Mouse (Mus musculus) testis, adult 10 weeks (tissue): ENCODE measurements around the gene Tagln3. TPM values are rescaled to one million over a fixed set of nuclear protein-coding genes. Genes with fewer than 3 reads are reported as not detected.

Source experiments
- polyA plus RNA-seq: library from polyadenylated mRNA; stranded (reverse); fragments of 350-450 nt; fragmentation: Illumina TruSeq; extraction: RNeasy Lipid Tissue Mini Kit (QIAGEN cat#74804); gene quantifications from one replicate; pipeline ENCODE4 v1.2.3, GENCODE M21; 2014; ENCODE audit warnings: low read depth, low replicate concordance

Gene Tagln3
- polyA plus RNA-seq = not detected

DNA sequence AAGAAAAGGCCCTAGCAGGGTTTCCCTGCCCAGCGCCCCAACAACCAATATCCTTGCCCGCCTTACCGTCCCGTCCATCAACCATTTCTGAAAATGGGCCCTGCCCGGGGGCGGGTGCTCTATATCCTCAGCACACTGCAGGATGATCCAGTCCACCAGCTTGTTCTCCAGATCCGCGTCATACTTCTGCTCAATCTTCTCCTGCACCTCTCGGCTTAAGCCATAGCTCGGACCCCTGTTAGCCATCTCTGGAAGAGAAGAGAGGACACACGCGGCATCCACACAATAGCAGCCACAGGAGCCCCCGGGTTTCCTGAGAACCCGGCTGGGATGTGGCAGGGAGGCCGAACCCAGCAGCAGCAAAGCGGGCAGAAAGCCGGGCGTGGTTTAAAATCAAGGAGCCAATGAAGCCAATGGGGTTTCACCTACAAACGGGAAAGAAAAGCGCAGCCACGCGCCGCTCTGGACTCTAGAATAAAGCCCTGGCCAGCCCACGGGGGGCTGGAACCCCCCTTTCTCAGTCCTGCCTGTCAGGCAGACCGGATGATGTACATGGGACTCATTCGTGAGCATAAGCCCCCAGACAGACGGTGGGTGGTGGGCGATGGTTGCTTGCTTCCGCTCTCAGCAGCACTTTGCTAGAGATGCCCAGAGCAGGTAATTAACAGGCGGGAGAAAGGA is at the start of gene Tagln3:
Gene Tagln3 (minus strand): TSS at position 548 of the 681 bp plus-strand sequence.

DNA sequence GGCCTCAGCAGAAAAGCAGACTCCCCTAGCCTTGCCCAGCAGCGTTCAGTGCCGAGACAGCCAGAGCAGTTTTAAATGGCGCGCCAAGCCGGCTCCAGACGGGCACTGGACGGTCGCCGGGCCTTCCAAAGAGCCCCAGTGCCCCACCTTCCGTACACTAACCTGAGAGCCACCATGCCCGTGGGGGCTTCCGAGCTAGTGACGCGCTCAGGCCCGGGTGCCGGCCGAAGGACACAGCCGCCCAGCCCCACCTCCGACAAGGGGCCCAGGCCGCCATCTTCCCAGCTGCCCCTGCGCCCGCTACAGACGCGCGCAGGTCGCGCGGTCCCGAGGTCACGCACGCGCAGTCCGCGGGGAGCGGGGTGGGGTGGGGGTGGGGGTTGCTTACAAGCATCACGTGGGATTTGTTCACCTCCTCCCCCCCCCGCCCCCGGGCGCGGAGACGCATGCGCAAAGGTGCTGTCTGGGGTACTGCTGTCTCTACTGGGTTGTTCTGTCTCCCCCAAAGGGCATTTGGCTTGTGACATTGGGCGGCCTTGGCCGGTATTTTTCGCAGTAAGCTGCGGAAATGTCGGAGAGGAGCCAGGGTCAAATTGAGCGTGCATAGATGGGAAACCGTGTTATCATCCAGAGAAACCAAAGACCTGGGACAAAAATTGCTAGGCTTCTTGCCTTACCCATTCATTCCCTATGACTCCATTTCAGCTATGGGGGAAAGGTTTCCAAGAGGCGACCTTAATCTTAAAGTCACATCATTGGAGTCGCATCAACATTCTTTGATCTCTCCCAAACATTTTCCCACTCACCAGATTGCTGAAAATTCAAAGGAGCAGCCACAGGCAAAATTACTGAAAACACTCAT is 18.4 kb upstream of the Tagln3 start, which contains the start of gene Abhd10:
Gene Abhd10 (minus strand): TSS at position 341 of the 862 bp plus-strand sequence.

DNA sequence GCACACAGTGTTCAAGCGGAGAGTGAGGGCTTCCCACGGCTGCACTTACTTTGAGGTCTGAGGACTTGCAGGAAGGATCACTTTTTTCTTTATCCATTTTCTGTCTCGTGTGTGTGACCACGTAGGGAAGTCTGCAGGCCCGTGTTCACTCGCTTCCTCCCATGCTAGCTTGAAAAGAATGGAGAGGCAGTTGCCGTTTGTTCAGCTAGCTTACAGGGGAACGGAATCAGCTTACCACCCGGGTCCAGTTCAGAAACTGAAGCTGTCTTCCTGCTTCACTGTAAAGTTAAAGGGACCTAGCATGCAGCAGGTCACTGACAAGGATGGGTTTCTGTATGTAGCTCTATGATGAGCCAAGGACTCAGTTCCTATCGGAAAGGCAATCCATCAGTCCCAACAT is 30.9 kb downstream of the Tagln3 start, which contains the start of gene Tmprss7:
Gene Tmprss7 (minus strand): TSS at position 101 of the 400 bp plus-strand sequence.

Other genes with a start within 250 kb of the Tagln3 start
- gene Gm609, start 231.6 kb downstream of the Tagln3 start, polyA plus RNA-seq = 4.4 TPM
- gene Gm17783, start 192.6 kb downstream of the Tagln3 start, polyA plus RNA-seq = 0.41 TPM
- gene Slc9c1, start 189.3 kb downstream of the Tagln3 start, polyA plus RNA-seq = 264 TPM
- gene Gcsam, start 114.2 kb downstream of the Tagln3 start, polyA plus RNA-seq = 1.5 TPM
- gene BC016579, start 70.5 kb downstream of the Tagln3 start, polyA plus RNA-seq = 0.15 TPM
- 0.36 TPM for gene Tmprss7, start 30.9 kb downstream of the Tagln3 start, polyA plus RNA-seq
- gene Abhd10, start 18.3 kb upstream of the Tagln3 start, polyA plus RNA-seq = 16.7 TPM
- 3.8 TPM for gene Phldb2, start 229.0 kb upstream of the Tagln3 start, polyA plus RNA-seq